Mouse (Mus musculus): Measurements from ENCODE around the gene Slc6a17. TPM values are rescaled to one million over a fixed set of nuclear protein-coding genes. Genes with fewer than 3 reads are reported as not detected.

Gene Slc6a17
- total and polyA plus RNA-seq, 3 experiments: 2.1 to 2.8 (median 2.3) TPM

- Histone ChIP-seq H3K27ac (no peak overlapping the region), H3K9ac (ENCODE audit: low read depth, low read length) (no peak overlapping the region), H3K27me3 (ENCODE audit: control insufficient read depth, insufficient read depth, low read length) (no peaks in the 10 kb centered on the region), H3K36me3 (ENCODE audit: control insufficient read depth, insufficient read depth, low read length) (no peaks in the 10 kb centered on the region), H3K4me1 (ENCODE audit: control insufficient read depth, insufficient read depth, low read length) (no peaks in the 10 kb centered on the region), H3K4me3 (no peak overlapping the region), H3K79me2 (replicated peaks; ENCODE audit: control insufficient read depth, insufficient read depth, low read length) (no peaks in the 10 kb centered on the region)
- intact Hi-C loops (cut with DNase I): loop anchor here (1.0 to 5.0 kb wide), 3 partner anchors 21 to 76 kb away; no protein-coding TSS in a partner anchor
- 49% methylated on average over 3 of the region's 3 CpGs for WGBS
- no peak for DNase-seq
- TF ChIP-seq CTCF (IDR thresholded peaks at IDR 0.05) (no peak), EP300 (IDR thresholded peaks at IDR 0.05; ENCODE audit: insufficient read depth, low read depth, low read length) (no peak), POLR2A (IDR thresholded peaks at IDR 0.05; ENCODE audit: insufficient read depth, low read depth, low read length) (no peak)
These were observed 40.9 kb upstream of the Slc6a17 start for GRCm38 (mm10) chr3:107558740-107559139.

- H3K27me3 ChIP-seq (ENCODE audit: control insufficient read depth, insufficient read depth, low read length): no peaks in the 10 kb centered on the region
- H3K4me1 ChIP-seq (ENCODE audit: control insufficient read depth, insufficient read depth, low read length): no peaks in the 10 kb centered on the region
- DNase-seq: no peak
- no peak within 1 kb of the TSS for H3K4me3 ChIP-seq
- H3K27ac ChIP-seq: no peak within 1 kb of the TSS
- TF ChIP-seq POLR2A (IDR thresholded peaks at IDR 0.05; ENCODE audit: insufficient read depth, low read depth, low read length): no peak
- TF ChIP-seq EP300 (IDR thresholded peaks at IDR 0.05; ENCODE audit: insufficient read depth, low read depth, low read length): no peak
- no peak for TF ChIP-seq CTCF (IDR thresholded peaks at IDR 0.05)
- 91% methylated on average over 2 of the region's 2 CpGs for WGBS
- H3K9ac ChIP-seq (ENCODE audit: low read depth, low read length): no peak within 1 kb of the TSS
- intact Hi-C loops (cut with DNase I): loop anchor here (5.0 kb wide), 2 partner anchors 57 to 73 kb away; no protein-coding TSS in a partner anchor
- H3K36me3 ChIP-seq (ENCODE audit: control insufficient read depth, insufficient read depth, low read length): no peaks in the 10 kb centered on the region
- H3K79me2 ChIP-seq (replicated peaks; ENCODE audit: control insufficient read depth, insufficient read depth, low read length): no peaks in the 10 kb centered on the region
These were observed 37.0 kb upstream of the Slc6a17 start, which contains the start of gene Ubl4b for GRCm38 (mm10) chr3:107554842-107555241. Gene Ubl4b, minus strand, starts transcription at chr3:107555073.

GRCm38 (mm10) chr3:107550409-107551049 lies 32.7 kb upstream of the Slc6a17 start:
- Histone ChIP-seq H3K4me1 (ENCODE audit: control insufficient read depth, insufficient read depth, low read length) (no peaks in the 10 kb centered on the region), H3K9ac (ENCODE audit: low read depth, low read length) (no peak overlapping the region), H3K79me2 (replicated peaks; ENCODE audit: control insufficient read depth, insufficient read depth, low read length) (no peaks in the 10 kb centered on the region), H3K27ac (no peak overlapping the region), H3K36me3 (ENCODE audit: control insufficient read depth, insufficient read depth, low read length) (no peaks in the 10 kb centered on the region), H3K4me3 (no peak overlapping the region), H3K27me3 (ENCODE audit: control insufficient read depth, insufficient read depth, low read length) (no peaks in the 10 kb centered on the region)
- peak; percentile 72 for TF ChIP-seq CTCF (IDR thresholded peaks at IDR 0.05)
- no peak for TF ChIP-seq POLR2A (IDR thresholded peaks at IDR 0.05; ENCODE audit: insufficient read depth, low read depth, low read length)
- peak in 1 of 2 experiments; percentile 58 for DNase-seq
- WGBS: 71% methylated on average over 17 of the region's 17 CpGs
- intact Hi-C loops (cut with DNase I): no loop called here

- peak; percentile 66 to 74 for DNase-seq
These were observed 29.1 kb upstream of the Slc6a17 start for GRCm38 (mm10) chr3:107546956-107547355.

GRCm38 (mm10) chr3:107545716-107546412 lies 28.0 kb upstream of the Slc6a17 start:
- Histone ChIP-seq H3K27ac (no peak overlapping the region), H3K27me3 (ENCODE audit: control insufficient read depth, insufficient read depth, low read length) (no peaks in the 10 kb centered on the region), H3K79me2 (replicated peaks; ENCODE audit: control insufficient read depth, insufficient read depth, low read length) (no peaks in the 10 kb centered on the region), H3K4me3 (no peak overlapping the region), H3K36me3 (ENCODE audit: control insufficient read depth, insufficient read depth, low read length) (no peaks in the 10 kb centered on the region), H3K4me1 (ENCODE audit: control insufficient read depth, insufficient read depth, low read length) (no peaks in the 10 kb centered on the region), H3K9ac (ENCODE audit: low read depth, low read length) (no peak overlapping the region)
- 85% methylated on average over 10 of the region's 10 CpGs for WGBS
- intact Hi-C loops (cut with DNase I): no loop called here
- no peak for TF ChIP-seq EP300 (IDR thresholded peaks at IDR 0.05; ENCODE audit: insufficient read depth, low read depth, low read length)
- no peak for TF ChIP-seq POLR2A (IDR thresholded peaks at IDR 0.05; ENCODE audit: insufficient read depth, low read depth, low read length)
- TF ChIP-seq CTCF (IDR thresholded peaks at IDR 0.05): no peak
- no peak for DNase-seq

More at GRCm38 (mm10) chr3:107546956-107547355, 29.1 kb upstream of the Slc6a17 start:
- WGBS: 39% methylated on average over 2 of the region's 2 CpGs
- Histone ChIP-seq H3K4me3 (no peak overlapping the region), H3K27me3 (ENCODE audit: control insufficient read depth, insufficient read depth, low read length) (no peaks in the 10 kb centered on the region), H3K36me3 (ENCODE audit: control insufficient read depth, insufficient read depth, low read length) (no peaks in the 10 kb centered on the region), H3K27ac (no peak overlapping the region), H3K4me1 (ENCODE audit: control insufficient read depth, insufficient read depth, low read length) (no peaks in the 10 kb centered on the region), H3K79me2 (replicated peaks; ENCODE audit: control insufficient read depth, insufficient read depth, low read length) (no peaks in the 10 kb centered on the region), H3K9ac (ENCODE audit: low read depth, low read length) (no peak overlapping the region)
- intact Hi-C loops (cut with DNase I): no loop called here
- no peak for TF ChIP-seq CTCF (IDR thresholded peaks at IDR 0.05)
- TF ChIP-seq EP300 (IDR thresholded peaks at IDR 0.05; ENCODE audit: insufficient read depth, low read depth, low read length): peak; percentile 66; the same call in 1 of the 2 replicates
- TF ChIP-seq POLR2A (IDR thresholded peaks at IDR 0.05; ENCODE audit: insufficient read depth, low read depth, low read length): no peak

- 73% methylated on average over 5 of the region's 5 CpGs for WGBS
- TF ChIP-seq CTCF (IDR thresholded peaks at IDR 0.05): no peak
- no peak for TF ChIP-seq POLR2A (IDR thresholded peaks at IDR 0.05; ENCODE audit: insufficient read depth, low read depth, low read length)
- TF ChIP-seq EP300 (IDR thresholded peaks at IDR 0.05; ENCODE audit: insufficient read depth, low read depth, low read length): no peak
- Histone ChIP-seq H3K36me3 (ENCODE audit: control insufficient read depth, insufficient read depth, low read length) (no peaks in the 10 kb centered on the region), H3K4me1 (ENCODE audit: control insufficient read depth, insufficient read depth, low read length) (no peaks in the 10 kb centered on the region), H3K27me3 (ENCODE audit: control insufficient read depth, insufficient read depth, low read length) (no peaks in the 10 kb centered on the region), H3K4me3 (no peak overlapping the region), H3K79me2 (replicated peaks; ENCODE audit: control insufficient read depth, insufficient read depth, low read length) (no peaks in the 10 kb centered on the region), H3K27ac (no peak overlapping the region), H3K9ac (ENCODE audit: low read depth, low read length) (no peak overlapping the region)
- intact Hi-C loops (cut with DNase I): no loop called here
- no peak for DNase-seq
These were observed 27.5 kb upstream of the Slc6a17 start for GRCm38 (mm10) chr3:107545278-107545677.

All from heart, adult 2 months (tissue).